12 mouse cellular contexts compared by ENCODE assay signal in the genomic region with DNA sequence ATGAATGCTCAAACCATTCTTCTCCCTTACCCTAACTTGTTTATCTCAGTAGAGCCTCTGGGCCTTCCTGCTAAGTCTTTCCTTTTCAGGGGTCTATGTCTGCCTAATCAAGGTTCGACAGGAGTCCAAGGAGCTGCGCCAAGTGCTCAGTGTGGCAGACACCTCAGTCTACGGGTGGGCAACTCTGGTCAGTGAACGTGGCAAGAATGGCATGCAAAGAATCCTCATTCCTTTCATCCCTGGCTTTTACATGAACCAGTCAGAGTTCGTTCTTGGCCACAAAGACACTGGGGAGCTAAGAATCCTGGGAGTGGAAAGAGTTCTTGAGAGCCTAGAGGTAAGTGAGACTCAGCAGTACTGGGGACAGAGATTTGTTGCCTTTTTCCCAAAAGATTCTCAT. TPM values are rescaled to one million over a fixed set of nuclear protein-coding genes. Genes with fewer than 3 reads are reported as not detected.
"Had no signal": no experiment of that assay in that cellular context is flagged by ENCODE, and none has a peak within 500 bp of the region (broad histone marks: within the 10 kb centered on the region; RNA-seq: fewer than 3 reads in every experiment).

No protein-coding gene starts in this region.

- H3K4me2 ChIP-seq: limb, embryonic 13.5 days; neural tube, embryonic 12.5 days had no signal

- H3K27me3 ChIP-seq: limb, embryonic 13.5 days; neural tube, embryonic 12.5 days had no signal

- H3K4me3 ChIP-seq: limb, embryonic 13.5 days; neural tube, embryonic 12.5 days had no signal

- H3K9me3 ChIP-seq: limb, embryonic 13.5 days; neural tube, embryonic 12.5 days had no signal

- H3K27ac ChIP-seq: limb, embryonic 13.5 days; liver, embryonic 14.5 days; neural tube, embryonic 12.5 days; stomach, postnatal 0 days had no signal

- H3K4me1 ChIP-seq: limb, embryonic 13.5 days; neural tube, embryonic 12.5 days had no signal

- H3K9ac ChIP-seq: limb, embryonic 13.5 days; liver, embryonic 14.5 days; neural tube, embryonic 12.5 days had no signal

- DNase-seq: kidney, postnatal 25 days; left cerebral cortex, postnatal 4 days; lung, adult 18-20 months; midbrain, embryonic 14.5 days; thymus, postnatal 4 days had no signal

RNA-seq across cellular contexts. Expression of gene Rab13, which starts 9.9 kb away (rescaled TPM):
- total RNA-seq: monocyte, adult 5-6 weeks had no signal

RNA-seq across cellular contexts. Expression of gene Creb3l4, which starts 39.7 kb away (rescaled TPM):
- total RNA-seq: layer of hippocampus, postnatal 10 days; monocyte, adult 5-6 weeks; neutrophil, adult 5-6 weeks had no signal
